Mouse (Mus musculus) midbrain, embryonic 14.5 days (tissue): ENCODE measurements around the gene Col4a2. TPM values are rescaled to one million over a fixed set of nuclear protein-coding genes. Genes with fewer than 3 reads are reported as not detected.

Source experiments
- ATAC-seq: fragments of 200-750 bp; cut with Nextera tagmentation; 2 replicates; pipeline ENCODE4 v1.8.0; 2017; ENCODE audit warnings: moderate number of reproducible peaks, moderate library complexity; ENCODE audit not compliant: low FRiP score, low TSS enrichment
- DNase-seq: peaks from one replicate; pipeline ENCODE4 v3.0.0-alpha.2; 2015
- H3K27ac ChIP-seq: fragments of 300-500 bp; sonication (generic); replicated peaks from 2 replicates; pipeline ENCODE4 v1.5.1; 2014; ENCODE audit warnings: mild to moderate bottlenecking, low read depth, low read length, moderate library complexity
- H3K27me3 ChIP-seq: fragments of 300-500 bp; sonication (generic); 2 replicates; pipeline ENCODE4 v1.6.1; 2014; ENCODE audit warnings: low read length, control low read depth, mixed read lengths; ENCODE audit not compliant: control insufficient read depth, insufficient read depth
- H3K36me3 ChIP-seq: fragments of 300-500 bp; sonication (generic); 2 replicates; pipeline ENCODE4 v1.6.1; 2014; ENCODE audit warnings: low read length, control low read depth; ENCODE audit not compliant: control insufficient read depth, insufficient read depth
- H3K4me1 ChIP-seq: fragments of 300-500 bp; sonication (generic); 2 replicates; pipeline ENCODE4 v1.6.1; 2014; ENCODE audit warnings: mild to moderate bottlenecking, antibody characterized with exemption, low read length, control low read depth; ENCODE audit not compliant: control insufficient read depth, insufficient read depth
- H3K4me2 ChIP-seq: fragments of 300-500 bp; sonication (generic); 2 replicates; pipeline ENCODE4 v1.6.1; 2014; ENCODE audit warnings: mild to moderate bottlenecking, low read length, moderate library complexity
- H3K4me3 ChIP-seq: fragments of 300-500 bp; sonication (generic); replicated peaks from 2 replicates; pipeline ENCODE4 v1.5.1; 2014; ENCODE audit warnings: low read depth, low read length
- H3K9ac ChIP-seq: fragments of 300-500 bp; sonication (generic); replicated peaks from 2 replicates; pipeline ENCODE4 v1.6.1; 2014; ENCODE audit warnings: mild to moderate bottlenecking, low read length, moderate library complexity
- H3K9me3 ChIP-seq: fragments of 300-500 bp; sonication (generic); 2 replicates; pipeline ENCODE4 v1.6.1; 2016; ENCODE audit warnings: low read length, control low read depth, mixed read lengths; ENCODE audit not compliant: control insufficient read depth
- WGBS: fragments of 180-500 bp; shearing (Covaris S2); extraction: QIAGEN DNeasy Blood & Tissue Kit; methylation state at CpG from one replicate; pipeline ENCODE4 v1.1.7; 2014; 5-methylcytosine and 5-hydroxymethylcytosine counted together
- polyA plus RNA-seq: library from polyadenylated mRNA; unstranded; fragments of >200 nt; fragmentation: Nextera tagmentation; extraction: Ambion mirVana; gene quantifications from 2 replicates; pipeline ENCODE4 v1.2.1, GENCODE M21; 2014

Col4a2 gene
- polyA plus RNA-seq, 1 experiment from 2014 or later: 40.7 TPM

DNA sequence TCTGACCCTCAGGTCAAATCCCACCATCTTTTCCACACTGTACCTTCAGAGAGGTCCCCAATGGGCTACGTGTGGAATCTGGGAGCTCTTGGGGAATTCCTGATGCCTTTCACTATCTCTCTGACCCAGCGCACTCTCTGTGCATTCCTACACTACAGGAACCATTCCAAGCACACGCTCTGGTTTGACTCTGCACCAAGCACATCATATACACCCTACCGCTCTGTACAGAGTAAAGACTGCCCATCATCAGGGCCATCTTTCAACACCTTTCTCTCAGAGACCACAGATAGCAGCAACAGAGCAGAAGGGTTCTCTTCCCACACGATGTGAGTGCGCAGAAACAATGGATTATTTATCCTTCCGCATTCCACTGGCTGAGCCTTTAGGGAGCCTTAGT lies 38.2 kb upstream of the Col4a2 start:
- 83% methylated on average over 7 of the region's 7 CpGs for WGBS
- no peak overlapping the region for H3K4me2 ChIP-seq
- no peaks in the 10 kb centered on the region for H3K9me3 ChIP-seq
- H3K4me1 ChIP-seq: no peaks in the 10 kb centered on the region
- no peak for ATAC-seq
- no peaks in the 10 kb centered on the region for H3K36me3 ChIP-seq
- H3K9ac ChIP-seq: no peak overlapping the region
- no peak overlapping the region for H3K4me3 ChIP-seq
- no peak overlapping the region for H3K27ac ChIP-seq
- DNase-seq: no peak
- no peaks in the 10 kb centered on the region for H3K27me3 ChIP-seq

DNA sequence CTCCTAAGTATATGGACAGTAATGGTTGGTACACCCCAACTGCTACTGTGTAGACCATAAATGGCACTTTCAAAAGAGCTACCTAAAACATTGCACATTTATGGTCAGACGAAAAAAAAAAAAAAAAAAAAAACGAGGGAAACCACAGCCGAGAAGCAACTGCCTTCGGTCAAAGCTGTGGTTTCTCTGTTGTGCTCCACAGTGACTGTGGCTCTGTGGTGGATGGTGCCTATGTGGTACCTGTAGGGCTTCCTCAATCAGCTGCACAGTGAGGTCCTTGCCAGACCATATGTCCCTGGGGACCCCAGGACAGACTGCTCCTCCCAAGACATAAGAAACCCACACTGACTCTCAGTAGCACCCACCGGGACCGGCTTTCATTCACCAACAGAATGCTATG lies 36.3 kb upstream of the Col4a2 start:
- Histone ChIP-seq H3K4me2 (no peak overlapping the region), H3K27ac (no peak overlapping the region), H3K36me3 (no peaks in the 10 kb centered on the region), H3K27me3 (no peaks in the 10 kb centered on the region), H3K9me3 (no peaks in the 10 kb centered on the region), H3K4me1 (no peaks in the 10 kb centered on the region), H3K9ac (no peak overlapping the region), H3K4me3 (no peak overlapping the region)
- DNase-seq (no peak), ATAC-seq (no peak)
- WGBS: 90% methylated on average over 6 of the region's 6 CpGs

DNA sequence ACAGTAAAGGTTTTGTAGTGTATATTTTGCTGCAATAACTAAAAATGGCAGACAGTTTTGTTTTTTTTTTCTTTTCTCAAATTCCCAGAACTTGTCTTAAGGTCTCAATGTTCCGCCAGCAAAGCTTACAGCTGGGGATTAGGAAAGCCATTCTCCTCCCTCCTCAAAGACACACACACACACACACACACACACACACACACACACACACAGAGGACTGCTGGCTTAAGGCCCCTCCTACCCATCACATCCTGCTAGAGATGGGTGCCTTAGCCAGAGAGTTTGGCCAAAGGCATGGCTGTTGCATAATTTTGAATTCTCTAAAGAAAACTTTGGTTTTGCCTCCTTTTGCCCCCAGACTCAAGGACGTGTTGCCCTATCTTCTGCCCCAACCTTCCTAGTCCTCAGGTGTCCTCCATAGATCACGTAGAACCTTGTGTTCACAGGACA lies 35.0 kb upstream of the Col4a2 start:
- WGBS: 64% methylated on average over 3 of the region's 3 CpGs
- no peak overlapping the region for H3K4me2 ChIP-seq
- H3K36me3 ChIP-seq: no peaks in the 10 kb centered on the region
- H3K9ac ChIP-seq: no peak overlapping the region
- H3K27me3 ChIP-seq: no peaks in the 10 kb centered on the region
- ATAC-seq: no peak
- H3K9me3 ChIP-seq: no peaks in the 10 kb centered on the region
- H3K4me3 ChIP-seq: no peak overlapping the region
- no peak for DNase-seq
- no peaks in the 10 kb centered on the region for H3K4me1 ChIP-seq
- H3K27ac ChIP-seq: no peak overlapping the region

DNA sequence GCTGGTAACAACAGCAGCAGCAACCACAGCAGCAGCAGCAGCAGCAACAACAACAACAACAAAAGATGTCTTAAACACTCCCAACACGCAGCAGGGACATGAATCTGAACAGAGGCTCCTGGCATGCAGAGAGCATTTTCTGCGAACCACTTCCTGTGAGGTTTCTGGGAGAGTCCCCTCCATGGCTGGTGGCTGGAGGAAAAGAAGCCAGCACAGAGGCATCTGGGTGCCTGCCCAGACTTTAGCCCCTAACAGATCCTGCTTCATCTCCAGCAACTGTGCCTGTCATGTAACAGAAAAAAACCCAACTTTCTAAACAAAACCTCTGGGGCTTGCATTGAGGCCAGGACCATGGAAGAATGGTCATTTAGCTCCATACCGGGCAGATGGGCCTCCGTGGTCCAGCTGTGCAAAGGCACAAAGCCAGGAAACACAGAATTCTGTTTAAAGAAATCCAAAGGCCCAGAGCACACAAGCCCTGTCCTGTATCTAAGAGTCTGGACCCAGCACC lies 34.4 kb upstream of the Col4a2 start:
- WGBS: 71% methylated on average over 4 of the region's 4 CpGs
- H3K9me3 ChIP-seq: no peaks in the 10 kb centered on the region

DNA sequence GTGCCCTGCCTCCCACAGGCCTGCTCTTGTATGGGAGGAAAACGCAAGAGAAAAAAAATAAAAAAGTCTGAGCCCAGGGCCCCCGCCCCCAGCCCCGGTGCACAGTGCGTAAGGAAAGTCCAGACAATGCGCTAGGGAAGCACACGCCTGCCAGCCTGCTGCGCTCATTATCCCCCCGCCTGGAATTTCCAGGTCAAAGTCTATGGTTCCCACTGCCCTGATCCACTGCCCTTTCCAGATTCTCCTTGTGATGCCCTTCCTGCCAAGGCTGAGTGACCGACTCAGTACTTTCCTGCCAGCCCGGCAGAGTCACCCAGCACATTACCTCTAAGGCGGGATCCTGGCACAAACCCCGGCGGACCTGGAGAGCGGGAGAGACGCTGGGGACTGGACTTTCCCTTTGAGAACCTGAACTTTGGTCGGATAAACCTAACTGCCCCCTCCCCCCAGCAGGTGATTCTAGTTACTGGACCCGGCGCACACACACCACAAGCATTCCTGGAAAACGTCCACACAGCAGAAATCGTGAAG lies 33.2 kb upstream of the Col4a2 start:
- Histone ChIP-seq H3K9ac (no peak overlapping the region), H3K27ac (no peak overlapping the region), H3K36me3 (no peaks in the 10 kb centered on the region), H3K9me3 (no peaks in the 10 kb centered on the region), H3K4me2 (no peak overlapping the region), H3K4me1 (peaks cover 3% of the 10 kb centered on the region; the same call in 1 of the 2 replicates), H3K4me3 (no peak overlapping the region), H3K27me3 (no peaks in the 10 kb centered on the region)
- ATAC-seq: no peak
- WGBS: 75% methylated on average over 20 of the region's 20 CpGs
- no peak for DNase-seq

More for the DNA sequence above, 34.4 kb upstream of the Col4a2 start:
- Histone ChIP-seq H3K36me3 (no peaks in the 10 kb centered on the region), H3K27ac (no peak overlapping the region), H3K9ac (no peak overlapping the region), H3K4me2 (no peak overlapping the region), H3K4me1 (peaks cover 1% of the 10 kb centered on the region; the same call in 1 of the 2 replicates), H3K4me3 (no peak overlapping the region), H3K27me3 (no peaks in the 10 kb centered on the region)
- DNase-seq (no peak), ATAC-seq (no peak)

DNA sequence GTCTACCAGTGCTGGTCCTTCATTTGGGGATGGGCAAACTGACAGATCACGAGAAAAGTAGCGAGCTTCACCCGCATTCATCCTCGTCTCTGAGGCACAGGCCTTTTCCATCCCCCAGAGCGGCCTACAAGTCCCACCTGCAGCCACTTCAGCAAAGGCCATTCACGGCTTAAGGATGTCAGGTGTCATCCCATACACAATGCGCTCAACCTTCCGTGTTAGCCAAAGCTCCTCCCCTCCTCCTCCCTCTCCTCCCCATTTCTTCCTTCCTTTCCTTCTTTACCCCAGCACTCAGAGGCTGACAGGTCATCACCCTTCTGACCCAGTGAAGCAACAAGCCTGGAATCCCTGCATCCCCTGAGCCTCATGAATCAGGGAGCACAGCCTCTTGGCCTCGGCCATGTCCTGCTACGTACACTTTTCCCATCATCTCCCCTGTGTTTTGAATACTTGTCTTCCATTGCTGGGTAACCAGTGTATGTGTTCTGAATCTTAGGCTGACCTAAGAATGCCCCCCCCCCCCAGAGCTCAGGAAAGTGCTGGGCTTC lies 31.8 kb upstream of the Col4a2 start:
- 53% methylated on average over 10 of the region's 10 CpGs for WGBS
- Histone ChIP-seq H3K9me3 (no peaks in the 10 kb centered on the region), H3K4me2 (no peak overlapping the region), H3K36me3 (no peaks in the 10 kb centered on the region), H3K27me3 (no peaks in the 10 kb centered on the region), H3K4me3 (no peak overlapping the region), H3K4me1 (peaks cover 3% of the 10 kb centered on the region; the same call in 1 of the 2 replicates), H3K27ac (no peak overlapping the region), H3K9ac (no peak overlapping the region)
- ATAC-seq (no peak), DNase-seq (no peak)

DNA sequence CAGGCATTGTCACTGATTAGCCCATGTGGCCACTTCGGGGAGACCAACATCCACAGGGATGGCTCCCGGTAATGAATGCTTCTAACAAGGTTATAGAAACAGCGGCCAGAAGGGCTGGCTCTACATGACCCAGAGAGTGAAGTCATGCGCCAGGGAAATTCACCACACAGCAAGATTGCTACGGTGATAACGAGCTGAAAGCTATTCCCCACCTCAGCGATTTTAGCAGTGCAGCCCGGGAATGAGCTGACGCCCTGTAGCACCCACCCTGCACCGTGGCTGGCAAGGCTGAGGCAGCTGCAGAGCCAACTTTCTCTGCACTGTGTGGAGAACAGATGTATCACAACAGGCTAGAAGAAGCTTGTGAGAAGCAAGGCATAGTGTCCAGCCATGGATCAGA lies 30.5 kb upstream of the Col4a2 start:
- H3K9ac ChIP-seq: no peak overlapping the region
- no peak for DNase-seq
- H3K9me3 ChIP-seq: no peaks in the 10 kb centered on the region
- no peak overlapping the region for H3K27ac ChIP-seq
- no peak for ATAC-seq
- no peak overlapping the region for H3K4me2 ChIP-seq
- no peaks in the 10 kb centered on the region for H3K36me3 ChIP-seq
- 78% methylated on average over 10 of the region's 10 CpGs for WGBS
- no peak overlapping the region for H3K4me3 ChIP-seq
- peaks cover 3% of the 10 kb centered on the region; the same call in 1 of the 2 replicates for H3K4me1 ChIP-seq
- no peaks in the 10 kb centered on the region for H3K27me3 ChIP-seq

DNA sequence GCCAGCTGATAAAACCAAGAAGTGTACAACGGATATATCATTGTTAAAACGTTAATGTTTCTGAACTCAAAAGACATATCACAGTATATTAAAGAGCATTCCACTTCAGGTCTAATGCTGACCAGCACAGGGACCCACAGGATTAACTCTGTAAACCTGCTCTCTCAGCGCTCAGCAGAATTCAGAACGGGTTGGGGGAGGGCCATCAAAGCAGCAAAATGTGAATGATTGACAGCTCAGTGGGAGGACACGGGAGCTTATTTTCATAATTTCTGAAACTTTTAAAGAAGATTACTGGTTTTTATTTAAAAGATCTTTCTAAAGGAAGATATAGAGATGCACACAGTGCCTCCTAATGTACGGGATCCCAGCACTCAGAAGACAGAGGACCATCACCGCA lies 29.9 kb upstream of the Col4a2 start:
- ATAC-seq (no peak), DNase-seq (no peak)
- peaks cover 3% of the 10 kb centered on the region; the same call in 1 of the 2 replicates for H3K4me1 ChIP-seq
- no peak overlapping the region for H3K4me2 ChIP-seq
- H3K27me3 ChIP-seq: no peaks in the 10 kb centered on the region
- H3K9ac ChIP-seq: no peak overlapping the region
- H3K27ac ChIP-seq: no peak overlapping the region
- H3K9me3 ChIP-seq: no peaks in the 10 kb centered on the region
- WGBS: 61% methylated on average over 7 of the region's 7 CpGs
- no peaks in the 10 kb centered on the region for H3K36me3 ChIP-seq
- no peak overlapping the region for H3K4me3 ChIP-seq

DNA sequence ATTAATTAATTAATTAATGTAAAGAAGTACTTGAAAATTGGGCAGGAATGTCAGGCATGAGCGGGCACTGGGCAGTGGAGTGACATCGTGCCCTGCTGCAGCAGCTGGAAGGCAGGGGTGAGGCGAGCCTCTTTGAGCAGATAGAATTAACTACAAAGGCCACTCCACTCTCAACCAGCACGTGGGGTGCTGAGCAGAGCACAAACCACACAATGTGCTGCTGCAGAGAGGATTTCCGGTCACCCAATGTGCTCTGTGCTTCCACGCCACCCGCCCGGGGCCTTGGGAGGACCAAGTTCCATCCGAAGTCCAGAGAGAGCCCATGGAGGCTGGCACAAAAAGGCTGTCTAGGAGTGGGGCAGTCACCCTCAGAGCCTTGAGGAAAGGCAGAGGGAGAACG lies 29.4 kb upstream of the Col4a2 start:
- Histone ChIP-seq H3K9ac (no peak overlapping the region), H3K27me3 (no peaks in the 10 kb centered on the region), H3K4me2 (no peak overlapping the region), H3K27ac (no peak overlapping the region), H3K9me3 (no peaks in the 10 kb centered on the region), H3K4me1 (peaks cover 3% of the 10 kb centered on the region; the same call in 1 of the 2 replicates), H3K4me3 (no peak overlapping the region), H3K36me3 (no peaks in the 10 kb centered on the region)
- peak; percentile 35 for DNase-seq
- WGBS: 38% methylated on average over 10 of the region's 10 CpGs
- ATAC-seq: no peak
